Mouse (Mus musculus) myocyte (in vitro differentiated cells): ENCODE data around the gene Ccdc183.

Source experiments
- E2F4 ChIP-seq: IDR thresholded peaks from one replicate; pipeline ENCODE4 v1.6.1; 2011; ENCODE audit warnings: mild to moderate bottlenecking, control low read depth, moderate library complexity; ENCODE audit not compliant: insufficient read depth
- POLR2A ChIP-seq: IDR thresholded peaks from one replicate; pipeline ENCODE4 v1.6.1; 2011; ENCODE audit warnings: low read depth, mild to moderate bottlenecking, control low read depth, moderate library complexity; ENCODE audit not compliant: insufficient read length
- TCF3 ChIP-seq: IDR thresholded peaks from one replicate; pipeline ENCODE4 v1.6.1; 2011; ENCODE audit warnings: low read depth, control low read depth; ENCODE audit not compliant: insufficient read length

- TF ChIP-seq POLR2A = no peak
- no peak for TF ChIP-seq TCF3
- no peak for TF ChIP-seq E2F4
Observed at GRCm38 (mm10) chr2:25625986-25626385, 8.5 kb upstream of the Ccdc183 start.
